Mouse (Mus musculus) kidney, adult 2 months (tissue): ENCODE results near the gene Rasal2.

Source experiments
- CTCF ChIP-seq: fragments of 200-500 bp; conservative IDR thresholded peaks from 2 replicates; pipeline ENCODE4 v1.5.1; 2011; ENCODE audit warnings: low read depth, mild to moderate bottlenecking, control low read depth, low read length, moderate library complexity, mixed read lengths; ENCODE audit not compliant: insufficient read depth, insufficient read length
- POLR2A ChIP-seq: fragments of 200-500 bp; IDR thresholded peaks from one replicate; pipeline ENCODE4 v1.6.1; 2011; ENCODE audit warnings: low read depth, low read length, control low read depth

DNA sequence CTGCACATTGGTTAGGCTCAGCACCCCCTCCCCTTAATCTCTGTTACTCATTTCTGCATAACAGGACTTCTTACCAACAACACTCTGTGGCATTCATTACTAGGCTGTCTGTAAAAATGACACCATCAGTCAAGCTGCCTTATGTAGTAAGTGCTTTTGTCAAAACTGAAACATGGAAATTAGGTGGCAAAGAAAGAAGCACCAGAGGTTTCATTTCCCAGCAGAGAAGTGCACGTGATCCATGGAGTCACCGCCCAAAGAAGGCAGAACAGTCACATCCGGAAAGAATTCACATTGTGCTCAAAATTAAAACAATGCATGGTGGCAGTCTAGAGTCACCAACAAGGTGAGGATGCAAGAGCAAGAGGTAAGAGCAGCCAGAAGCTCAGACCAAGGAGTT, 271.4 kb downstream of the Rasal2 start:
- TF ChIP-seq CTCF (no peak), POLR2A (no peak)
